Mouse (Mus musculus): ENCODE data around the gene Fhad1. TPM values are rescaled to one million over a fixed set of nuclear protein-coding genes. Genes with fewer than 3 reads are reported as not detected.
"Not testable (repeated sequence)": the region's sequence is repeated elsewhere in the genome, so short reads cannot be mapped to it uniquely, and the experiment has no call there.

Fhad1 gene
- total RNA-seq (2017) = not detected in 2 replicates

- ATAC-seq (replicated peaks; ENCODE audit: low read depth, poor library complexity, severe bottlenecking) = peak; percentile 67
Observed at GRCm38 (mm10) chr4:142014659-142015608, at the start of gene Fhad1. Fhad1 (minus strand) TSS chr4:142015082.

- no peak for ATAC-seq (replicated peaks; ENCODE audit: low read depth, poor library complexity, severe bottlenecking)
Observed at GRCm38 (mm10) chr4:142063057-142063534, 48.2 kb upstream of the Fhad1 start.

GRCm38 (mm10) chr4:142061485-142062240 is 46.8 kb upstream of the Fhad1 start:
- ATAC-seq (replicated peaks; ENCODE audit: low read depth, poor library complexity, severe bottlenecking) = no peak

- no peak for ATAC-seq (replicated peaks; ENCODE audit: low read depth, poor library complexity, severe bottlenecking)
Observed at GRCm38 (mm10) chr4:142060455-142061378, 45.8 kb upstream of the Fhad1 start.

GRCm38 (mm10) chr4:142059841-142060193 is 44.9 kb upstream of the Fhad1 start:
- ATAC-seq (replicated peaks; ENCODE audit: low read depth, poor library complexity, severe bottlenecking) = no peak

GRCm38 (mm10) chr4:142059113-142059840 is 44.4 kb upstream of the Fhad1 start:
- ATAC-seq (replicated peaks; ENCODE audit: low read depth, poor library complexity, severe bottlenecking) = no peak

GRCm38 (mm10) chr4:142057529-142058216 is 42.8 kb upstream of the Fhad1 start:
- no peak for ATAC-seq (replicated peaks; ENCODE audit: low read depth, poor library complexity, severe bottlenecking)

GRCm38 (mm10) chr4:142055600-142055999 is 40.7 kb upstream of the Fhad1 start:
- ATAC-seq (replicated peaks; ENCODE audit: low read depth, poor library complexity, severe bottlenecking) = no peak

- ATAC-seq (replicated peaks; ENCODE audit: low read depth, poor library complexity, severe bottlenecking) = peak; percentile 76
Observed at GRCm38 (mm10) chr4:142054580-142054979, 39.7 kb upstream of the Fhad1 start.

GRCm38 (mm10) chr4:142053661-142054448 is 39.0 kb upstream of the Fhad1 start:
- no peak for ATAC-seq (replicated peaks; ENCODE audit: low read depth, poor library complexity, severe bottlenecking)

- ATAC-seq (replicated peaks; ENCODE audit: low read depth, poor library complexity, severe bottlenecking) = peak; percentile 48; the same call in 1 of the 2 replicates
Observed at GRCm38 (mm10) chr4:142053261-142053660, 38.4 kb upstream of the Fhad1 start.

GRCm38 (mm10) chr4:142052391-142053132 is 37.7 kb upstream of the Fhad1 start:
- ATAC-seq (replicated peaks; ENCODE audit: low read depth, poor library complexity, severe bottlenecking) = no peak

GRCm38 (mm10) chr4:142051883-142052282 is 37.0 kb upstream of the Fhad1 start:
- ATAC-seq (replicated peaks; ENCODE audit: low read depth, poor library complexity, severe bottlenecking) = not testable (repeated sequence)

GRCm38 (mm10) chr4:142049963-142050362 is 35.1 kb upstream of the Fhad1 start:
- no peak for ATAC-seq (replicated peaks; ENCODE audit: low read depth, poor library complexity, severe bottlenecking)

GRCm38 (mm10) chr4:142048391-142048790 is 33.5 kb upstream of the Fhad1 start:
- ATAC-seq (replicated peaks; ENCODE audit: low read depth, poor library complexity, severe bottlenecking) = no peak

- ATAC-seq (replicated peaks; ENCODE audit: low read depth, poor library complexity, severe bottlenecking) = no peak
Observed at GRCm38 (mm10) chr4:142047005-142047404, 32.1 kb upstream of the Fhad1 start.

GRCm38 (mm10) chr4:142046496-142046895 is 31.6 kb upstream of the Fhad1 start:
- no peak for ATAC-seq (replicated peaks; ENCODE audit: low read depth, poor library complexity, severe bottlenecking)
